In genomic region chr2:92055831-92056236, GRCm38 (mm10) we compare ENCODE assay signal across 8 mouse cellular contexts. TPM values are rescaled to one million over a fixed set of nuclear protein-coding genes. Genes with fewer than 3 reads are reported as not detected.
A peak's percentile ranks its signal among the peaks of the same experiment; 100 is the strongest.
DNase-seq lines count a peak whose midpoint lies in the region; ATAC-seq lines count a peak whose summit lies in the region.

No protein-coding gene starts in this region.

- peaks cover 26% of the 10 kb centered on the region for H3K27me3 ChIP-seq in embryonic facial prominence, embryonic 14.5 days (replicated peaks; ENCODE audit: control insufficient read depth, insufficient read depth, low read length)
- peaks cover 30% of the 10 kb centered on the region for H3K27me3 ChIP-seq in heart, embryonic 15.5 days
- peaks cover 90% of the 10 kb centered on the region for H3K27me3 ChIP-seq in liver, embryonic 15.5 days
- peaks cover 13% of the 10 kb centered on the region for H3K27me3 ChIP-seq in stomach, embryonic 16.5 days (ENCODE audit: control insufficient read depth, insufficient read depth, low read length)

- peak overlapping the region; percentile 62 for H3K9ac ChIP-seq in embryonic facial prominence, embryonic 14.5 days (ENCODE audit: low read depth, low read length)
- H3K9ac ChIP-seq in heart, embryonic 15.5 days = peak overlapping the region; percentile 39
- H3K9ac ChIP-seq in liver, embryonic 15.5 days = 0 out of 2 replicates have a peak overlapping the region, but pooled peaks have one; percentile 27
- peak overlapping the region; percentile 76 for H3K9ac ChIP-seq in stomach, embryonic 16.5 days (ENCODE audit: low read length)

- peak; percentile 63 for ATAC-seq in embryonic facial prominence, embryonic 14.5 days (ENCODE audit: low read depth)
- peak; percentile 44; the same call in 1 of the 2 replicates for ATAC-seq in heart, embryonic 15.5 days (replicated peaks; ENCODE audit: insufficient number of reproducible peaks, insufficient read depth, low FRiP score, low read depth)
- peak; percentile 47 for ATAC-seq in liver, embryonic 15.5 days (ENCODE audit: insufficient read depth)
- peak; percentile 38; the same call in 1 of the 2 replicates for ATAC-seq in stomach, embryonic 16.5 days (ENCODE audit: insufficient read depth, low FRiP score)

- H3K4me2 ChIP-seq in embryonic facial prominence, embryonic 14.5 days (ENCODE audit: low read depth, low read length) = peak overlapping the region; percentile 76
- peak overlapping the region; percentile 87 for H3K4me2 ChIP-seq in heart, embryonic 15.5 days
- H3K4me2 ChIP-seq in liver, embryonic 15.5 days = peak overlapping the region; percentile 70
- H3K4me2 ChIP-seq in stomach, embryonic 16.5 days (ENCODE audit: low read depth, low read length) = peak overlapping the region; percentile 83

- H3K27ac ChIP-seq in embryonic facial prominence, embryonic 14.5 days (replicated peaks; ENCODE audit: low read depth, low read length) = peak overlapping the region; percentile 96
- H3K27ac ChIP-seq in heart, embryonic 15.5 days = peak overlapping the region; percentile 75
- H3K27ac ChIP-seq in liver, embryonic 15.5 days (replicated peaks) = peak overlapping the region; percentile 57
- peak overlapping the region; percentile 95 for H3K27ac ChIP-seq in stomach, embryonic 16.5 days (ENCODE audit: low read length)

- DNase-seq in 3T3-L1 (ENCODE audit: low read depth, low spot score) = peak; percentile 89
- peak; percentile 60 for DNase-seq in adrenal gland, postnatal 25 days
- peak; percentile 90 for DNase-seq in embryonic facial prominence, embryonic 14.5 days (ENCODE audit: low spot score)
- DNase-seq in kidney, postnatal 14 days = peak; percentile 67
- peak; percentile 37 to 53 for DNase-seq in natural killer cell, adult 2 months (ENCODE audit: low spot score in 2 of 2)

- H3K4me3 ChIP-seq in embryonic facial prominence, embryonic 14.5 days (ENCODE audit: low read depth, low read length) = peak overlapping the region; percentile 34
- H3K4me3 ChIP-seq in heart, embryonic 15.5 days = peak overlapping the region; percentile 44
- peak overlapping the region; percentile 41 for H3K4me3 ChIP-seq in liver, embryonic 15.5 days (replicated peaks)
- H3K4me3 ChIP-seq in stomach, embryonic 16.5 days (replicated peaks; ENCODE audit: low read length) = peak overlapping the region; percentile 41

- H3K9me3 ChIP-seq in embryonic facial prominence, embryonic 14.5 days (ENCODE audit: control insufficient read depth, low read length) = no peaks in the 10 kb centered on the region
- H3K9me3 ChIP-seq in heart, embryonic 15.5 days (replicated peaks) = no peaks in the 10 kb centered on the region
- no peaks in the 10 kb centered on the region for H3K9me3 ChIP-seq in liver, embryonic 15.5 days (replicated peaks)
- H3K9me3 ChIP-seq in stomach, embryonic 16.5 days (replicated peaks; ENCODE audit: control insufficient read depth, low read length) = no peaks in the 10 kb centered on the region

- 3% methylated on average over 14 of the region's 14 CpGs for WGBS in embryonic facial prominence, embryonic 14.5 days
- 2% methylated on average over 14 of the region's 14 CpGs for WGBS in heart, embryonic 15.5 days
- 4% methylated on average over 14 of the region's 14 CpGs for WGBS in liver, embryonic 15.5 days (ENCODE audit: insufficient replicate concordance)
- WGBS in stomach, embryonic 16.5 days = 2% methylated on average over 14 of the region's 14 CpGs

- no peaks in the 10 kb centered on the region for H3K36me3 ChIP-seq in embryonic facial prominence, embryonic 14.5 days (ENCODE audit: control insufficient read depth, insufficient read depth, low read length)
- no peaks in the 10 kb centered on the region for H3K36me3 ChIP-seq in heart, embryonic 15.5 days
- H3K36me3 ChIP-seq in liver, embryonic 15.5 days (replicated peaks) = no peaks in the 10 kb centered on the region
- H3K36me3 ChIP-seq in stomach, embryonic 16.5 days (ENCODE audit: control insufficient read depth, insufficient read depth, low read length) = no peaks in the 10 kb centered on the region

- H3K4me1 ChIP-seq in embryonic facial prominence, embryonic 14.5 days (ENCODE audit: control insufficient read depth, insufficient read depth, low read length) = peaks cover 35% of the 10 kb centered on the region
- peaks cover 32% of the 10 kb centered on the region for H3K4me1 ChIP-seq in heart, embryonic 15.5 days (replicated peaks)
- H3K4me1 ChIP-seq in liver, embryonic 15.5 days (replicated peaks) = peaks cover 28% of the 10 kb centered on the region
- peaks cover 18% of the 10 kb centered on the region for H3K4me1 ChIP-seq in stomach, embryonic 16.5 days (ENCODE audit: control insufficient read depth, insufficient read depth, low read length)

RNA-seq across cellular contexts. Expression of gene Creb3l1, which starts 31.5 kb away (rescaled TPM):
- total RNA-seq in adrenal gland, postnatal 25 days (2021) = 4.3 and 8.4 TPM in 2 replicates
- polyA plus RNA-seq in embryonic facial prominence, embryonic 14.5 days (2014; fragmentation: Nextera tagmentation; extraction: Ambion mirVana) = 42.6 and 56.6 TPM in 2 replicates
- 7.5 and 11.2 TPM in 2 replicates for polyA plus RNA-seq in heart, embryonic 15.5 days (2015; fragmentation: Nextera tagmentation; extraction: Ambion mirVana)
- polyA plus RNA-seq in liver, embryonic 15.5 days (2015; fragmentation: Nextera tagmentation; extraction: Ambion mirVana) = 1.1 and 1.3 TPM in 2 replicates
- polyA plus RNA-seq in stomach, embryonic 16.5 days (2015; fragmentation: Nextera tagmentation; extraction: Ambion mirVana) = 21.7 and 24.5 TPM in 2 replicates

RNA-seq across cellular contexts. Expression of gene Phf21a, which starts 37.1 kb away (rescaled TPM):
- 91.3 and 95.3 TPM in 2 replicates for total RNA-seq in adrenal gland, postnatal 25 days (2021)
- polyA plus RNA-seq in embryonic facial prominence, embryonic 14.5 days (2014; fragmentation: Nextera tagmentation; extraction: Ambion mirVana) = 21.0 and 24.8 TPM in 2 replicates
- polyA plus RNA-seq in heart, embryonic 15.5 days (2015; fragmentation: Nextera tagmentation; extraction: Ambion mirVana) = 15.0 and 21.6 TPM in 2 replicates
- 2.6 and 3.2 TPM in 2 replicates for polyA plus RNA-seq in liver, embryonic 15.5 days (2015; fragmentation: Nextera tagmentation; extraction: Ambion mirVana)
- 21.2 and 23.8 TPM in 2 replicates for polyA plus RNA-seq in stomach, embryonic 16.5 days (2015; fragmentation: Nextera tagmentation; extraction: Ambion mirVana)

Comparison
In these comparisons a context has a peak if more than half of its experiments do, and no peak if none do; other contexts are left out.
1. Peak in every context shown above with its lines: DNase-seq, ATAC-seq, H3K4me3 ChIP-seq and H3K27ac ChIP-seq.